Mouse (Mus musculus) midbrain, embryonic 16.5 days (tissue): Measurements from ENCODE around the gene Arhgap25. TPM values are rescaled to one million over a fixed set of nuclear protein-coding genes. Genes with fewer than 3 reads are reported as not detected.
"Not testable (repeated sequence)": the region's sequence is repeated elsewhere in the genome, so short reads cannot be mapped to it uniquely, and the experiment has no call there.

ENCODE experiments used
- ATAC-seq: fragments of 200-750 bp; cut with Nextera tagmentation; 2 replicates; pipeline ENCODE4 v1.8.0; 2017; ENCODE audit warnings: moderate TSS enrichment
- H3K27ac ChIP-seq: fragments of 300-500 bp; sonication (generic); 2 replicates; pipeline ENCODE4 v1.5.1; 2014; ENCODE audit warnings: mild to moderate bottlenecking, low read length, mixed read lengths
- H3K27me3 ChIP-seq: fragments of 300-500 bp; sonication (generic); 2 replicates; pipeline ENCODE4 v1.6.1; 2014; ENCODE audit warnings: low read depth, low read length, mixed read lengths; ENCODE audit not compliant: control insufficient read depth, insufficient read depth
- H3K36me3 ChIP-seq: fragments of 300-500 bp; sonication (generic); 2 replicates; pipeline ENCODE4 v1.6.1; 2014; ENCODE audit warnings: mild to moderate bottlenecking, low read length, moderate library complexity, mixed read lengths; ENCODE audit not compliant: control insufficient read depth, insufficient read depth
- H3K4me1 ChIP-seq: fragments of 300-500 bp; sonication (generic); 2 replicates; pipeline ENCODE4 v1.6.1; 2014; ENCODE audit warnings: mild to moderate bottlenecking, low read length, mixed read lengths; ENCODE audit not compliant: control insufficient read depth, insufficient read depth
- H3K4me2 ChIP-seq: fragments of 300-500 bp; sonication (generic); 2 replicates; pipeline ENCODE4 v1.6.1; 2014; ENCODE audit warnings: mild to moderate bottlenecking, low read length, mixed read lengths
- H3K4me3 ChIP-seq: fragments of 300-500 bp; sonication (generic); 2 replicates; pipeline ENCODE4 v1.5.1; 2014; ENCODE audit warnings: low read depth, mild to moderate bottlenecking, low read length, moderate library complexity, mixed read lengths
- H3K9ac ChIP-seq: fragments of 300-500 bp; sonication (generic); 2 replicates; pipeline ENCODE4 v1.6.1; 2014; ENCODE audit warnings: low read depth, low read length, mixed read lengths
- H3K9me3 ChIP-seq: fragments of 300-500 bp; sonication (generic); replicated peaks from 2 replicates; pipeline ENCODE4 v1.6.1; 2014; ENCODE audit warnings: mild to moderate bottlenecking, low read length, mixed read lengths; ENCODE audit not compliant: control insufficient read depth, poor library complexity, severe bottlenecking
- WGBS: fragments of 180-500 bp; shearing (Covaris S2); extraction: QIAGEN DNeasy Blood & Tissue Kit; methylation state at CpG from one replicate; pipeline ENCODE4 v1.1.7; 2014; 5-methylcytosine and 5-hydroxymethylcytosine counted together
- polyA plus RNA-seq: library from polyadenylated mRNA; unstranded; fragments of >200 nt; fragmentation: Nextera tagmentation; extraction: Ambion mirVana; gene quantifications from 2 replicates; pipeline ENCODE4 v1.2.1, GENCODE M21; 2015

Arhgap25 gene
- polyA plus RNA-seq, 1 experiment from 2014 or later: 0.99 TPM

DNA sequence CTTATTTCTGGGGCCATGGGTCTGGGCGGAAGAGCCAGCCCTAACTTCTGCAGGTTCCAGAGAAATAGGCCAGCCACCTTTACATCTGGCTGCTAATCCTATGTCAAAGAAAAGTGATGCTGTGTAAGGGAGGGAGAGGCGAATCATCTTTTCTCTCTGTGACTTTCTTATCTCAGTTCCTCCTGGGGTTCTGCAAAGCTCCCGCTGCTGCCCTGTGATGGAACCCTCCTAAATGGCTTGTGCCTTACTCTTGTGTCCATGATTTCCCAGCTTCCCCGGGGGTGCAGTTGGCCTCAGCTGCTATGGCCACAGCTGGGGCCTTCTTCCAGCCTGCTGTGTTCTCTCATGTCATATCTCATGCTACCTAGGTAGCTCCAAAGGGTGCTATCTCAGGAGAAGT, 5.7 kb downstream of the Arhgap25 start:
- H3K4me1 ChIP-seq: no peaks in the 10 kb centered on the region
- no peaks in the 10 kb centered on the region for H3K36me3 ChIP-seq
- no peak overlapping the region for H3K4me3 ChIP-seq
- no peaks in the 10 kb centered on the region for H3K9me3 ChIP-seq
- no peak overlapping the region for H3K9ac ChIP-seq
- no peak overlapping the region for H3K27ac ChIP-seq
- H3K27me3 ChIP-seq: no peaks in the 10 kb centered on the region
- WGBS: 88% methylated on average over 4 of the region's 4 CpGs
- ATAC-seq: no peak
- H3K4me2 ChIP-seq: no peak overlapping the region

- WGBS: 93% methylated on average over 10 of the region's 10 CpGs
- Histone ChIP-seq H3K27ac (no peak overlapping the region), H3K4me3 (no peak overlapping the region), H3K36me3 (no peaks in the 10 kb centered on the region), H3K9ac (no peak overlapping the region), H3K4me2 (no peak overlapping the region), H3K4me1 (no peaks in the 10 kb centered on the region), H3K9me3 (no peaks in the 10 kb centered on the region), H3K27me3 (no peaks in the 10 kb centered on the region)
- ATAC-seq: no peak
These were observed 7.9 kb downstream of the Arhgap25 start for GRCm38 (mm10) chr6:87525126-87525525.

DNA sequence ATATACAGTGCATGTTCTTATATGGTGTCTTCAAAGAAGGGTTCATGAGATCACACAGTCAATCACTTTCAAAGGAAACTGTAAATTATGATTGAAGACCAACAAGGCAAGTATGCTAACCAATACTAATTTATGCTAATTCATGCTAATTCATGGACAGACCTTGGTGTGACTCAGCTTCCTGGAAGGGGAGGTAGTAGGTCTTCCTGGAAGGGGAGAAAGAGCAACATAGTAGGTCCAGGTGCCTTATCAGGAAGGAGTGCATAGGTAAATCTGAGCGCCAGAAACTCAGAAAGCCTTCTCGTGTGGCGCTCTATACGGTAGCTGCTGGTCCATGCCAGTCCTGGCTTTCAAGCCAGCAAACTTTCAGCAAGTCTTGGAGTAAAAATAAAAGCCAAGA, 8.8 kb downstream of the Arhgap25 start:
- 93% methylated on average over 4 of the region's 4 CpGs for WGBS
- Histone ChIP-seq H3K27me3 (no peaks in the 10 kb centered on the region), H3K9me3 (no peaks in the 10 kb centered on the region), H3K4me2 (no peak overlapping the region), H3K9ac (no peak overlapping the region), H3K4me1 (no peaks in the 10 kb centered on the region), H3K27ac (no peak overlapping the region), H3K4me3 (no peak overlapping the region), H3K36me3 (no peaks in the 10 kb centered on the region)
- ATAC-seq: no peak

DNA sequence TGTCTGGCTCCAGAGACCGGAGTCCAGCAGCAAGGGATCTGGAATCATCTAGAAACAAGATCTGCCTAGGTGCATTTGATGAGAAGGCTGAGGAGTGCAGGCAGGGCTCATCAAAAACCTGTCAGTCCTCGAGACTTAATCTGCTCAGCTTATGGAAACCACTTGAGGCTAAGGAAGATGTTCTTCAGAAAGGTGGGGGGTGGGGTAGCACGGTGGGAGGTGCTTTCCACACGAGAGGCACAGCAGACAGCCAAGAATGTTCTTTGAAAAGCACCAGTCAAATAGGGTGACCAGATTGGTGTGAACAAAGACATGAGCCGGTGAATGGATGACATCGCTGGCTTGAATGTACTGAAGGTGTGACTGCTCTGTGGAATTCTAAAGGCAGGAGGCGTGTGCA, 9.3 kb downstream of the Arhgap25 start:
- Histone ChIP-seq H3K4me1 (no peaks in the 10 kb centered on the region), H3K27ac (no peak overlapping the region), H3K27me3 (no peaks in the 10 kb centered on the region), H3K4me3 (no peak overlapping the region), H3K4me2 (no peak overlapping the region), H3K36me3 (no peaks in the 10 kb centered on the region), H3K9me3 (no peaks in the 10 kb centered on the region), H3K9ac (no peak overlapping the region)
- 49% methylated on average over 7 of the region's 7 CpGs for WGBS
- ATAC-seq: no peak

GRCm38 (mm10) chr6:87523085-87523484, 10.0 kb downstream of the Arhgap25 start:
- Histone ChIP-seq H3K4me2 (no peak overlapping the region), H3K4me1 (no peaks in the 10 kb centered on the region), H3K4me3 (no peak overlapping the region), H3K36me3 (no peaks in the 10 kb centered on the region), H3K9ac (no peak overlapping the region), H3K27ac (no peak overlapping the region), H3K27me3 (no peaks in the 10 kb centered on the region), H3K9me3 (no peaks in the 10 kb centered on the region)
- 86% methylated on average over 2 of the region's 2 CpGs for WGBS
- ATAC-seq: no peak

DNA sequence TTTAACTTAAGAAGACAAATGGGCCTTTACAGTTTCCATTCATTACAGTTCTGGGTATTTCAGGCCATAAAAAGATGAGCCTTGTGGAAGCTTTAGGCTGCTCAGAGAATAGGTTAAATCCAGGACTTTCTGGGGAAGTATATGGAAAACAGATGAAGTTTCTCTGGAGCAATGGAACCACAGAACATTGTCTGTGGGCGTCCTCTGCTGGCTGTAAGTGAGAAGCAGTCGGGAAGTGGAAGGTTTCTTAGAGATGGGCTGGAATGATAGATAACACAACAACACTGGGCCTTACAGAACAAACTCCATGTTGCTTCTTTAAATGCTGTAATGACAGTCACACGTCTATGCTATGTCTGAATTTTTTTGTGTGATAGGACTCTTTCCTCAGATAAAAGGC, 10.8 kb downstream of the Arhgap25 start:
- H3K4me1 ChIP-seq: no peaks in the 10 kb centered on the region
- no peak overlapping the region for H3K9ac ChIP-seq
- H3K4me2 ChIP-seq: no peak overlapping the region
- H3K27me3 ChIP-seq: no peaks in the 10 kb centered on the region
- WGBS: 34% methylated on average over 3 of the region's 3 CpGs
- H3K4me3 ChIP-seq: no peak overlapping the region
- no peak overlapping the region for H3K27ac ChIP-seq
- ATAC-seq: no peak
- H3K36me3 ChIP-seq: no peaks in the 10 kb centered on the region
- no peaks in the 10 kb centered on the region for H3K9me3 ChIP-seq

GRCm38 (mm10) chr6:87521705-87522104, 11.4 kb downstream of the Arhgap25 start:
- H3K4me3 ChIP-seq, H3K27me3 ChIP-seq, H3K4me1 ChIP-seq, H3K36me3 ChIP-seq, H3K27ac ChIP-seq, ATAC-seq, H3K9me3 ChIP-seq, H3K9ac ChIP-seq, H3K4me2 ChIP-seq: not testable (repeated sequence)
- WGBS: 90% methylated on average over 6 of the region's 6 CpGs

DNA sequence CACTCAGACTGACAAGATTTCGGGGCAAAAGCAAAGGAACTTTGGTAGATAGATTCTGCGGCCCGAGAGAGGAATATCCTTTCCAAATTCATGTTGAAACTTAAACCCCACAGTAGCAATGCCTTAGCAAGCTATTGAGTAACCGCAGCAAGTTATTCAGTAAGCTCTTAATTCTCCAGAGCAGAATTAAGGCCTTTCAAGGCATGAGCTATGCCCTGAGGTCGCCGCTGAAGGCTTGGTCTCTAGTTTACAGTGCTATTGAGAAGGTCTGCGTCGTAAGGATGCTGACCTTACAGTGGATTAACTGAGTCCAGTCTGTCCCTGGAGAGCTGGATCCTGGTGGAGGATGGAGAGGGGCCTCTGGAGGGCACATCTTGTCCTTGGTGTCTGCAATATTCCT, 12.5 kb downstream of the Arhgap25 start:
- 89% methylated on average over 8 of the region's 8 CpGs for WGBS
- H3K4me3 ChIP-seq: no peak overlapping the region

DNA sequence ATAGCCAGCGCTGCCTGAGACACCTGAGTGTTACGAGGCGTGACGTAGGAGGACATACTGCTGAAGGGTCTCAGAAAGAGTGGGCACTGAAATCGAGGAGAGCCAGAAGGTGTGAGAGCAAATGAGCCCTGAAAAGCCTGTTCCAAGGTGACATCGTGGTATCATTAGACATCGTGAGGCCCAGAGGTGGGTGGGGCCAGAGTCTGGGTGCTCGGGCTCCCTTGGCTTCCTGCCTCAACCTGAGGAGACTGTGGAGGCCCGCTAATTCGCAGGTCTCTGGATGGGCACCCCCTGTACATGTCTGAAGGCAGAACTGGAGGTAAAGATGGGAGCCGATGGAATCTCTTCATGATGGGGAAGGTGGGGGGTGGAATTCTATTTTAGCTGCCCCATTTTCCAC, 13.2 kb downstream of the Arhgap25 start:
- no peak overlapping the region for H3K9ac ChIP-seq
- no peak overlapping the region for H3K4me2 ChIP-seq
- no peak for ATAC-seq

More for the DNA sequence above, 12.5 kb downstream of the Arhgap25 start:
- no peaks in the 10 kb centered on the region for H3K27me3 ChIP-seq
- H3K27ac ChIP-seq: no peak overlapping the region
- H3K9me3 ChIP-seq: no peaks in the 10 kb centered on the region
- no peak overlapping the region for H3K4me2 ChIP-seq
- ATAC-seq: no peak
- no peaks in the 10 kb centered on the region for H3K36me3 ChIP-seq
- H3K4me1 ChIP-seq: no peaks in the 10 kb centered on the region
- H3K9ac ChIP-seq: no peak overlapping the region

GRCm38 (mm10) chr6:87518622-87519021, 14.4 kb downstream of the Arhgap25 start:
- Histone ChIP-seq H3K27ac (no peak overlapping the region), H3K4me1 (no peaks in the 10 kb centered on the region), H3K27me3 (no peaks in the 10 kb centered on the region), H3K4me2 (no peak overlapping the region), H3K36me3 (no peaks in the 10 kb centered on the region), H3K4me3 (no peak overlapping the region), H3K9ac (no peak overlapping the region), H3K9me3 (no peaks in the 10 kb centered on the region)
- WGBS: 96% methylated on average over 10 of the region's 10 CpGs
- ATAC-seq: no peak

More for the DNA sequence above, 13.2 kb downstream of the Arhgap25 start:
- H3K36me3 ChIP-seq: no peaks in the 10 kb centered on the region
- H3K27ac ChIP-seq: no peak overlapping the region
- WGBS: 93% methylated on average over 11 of the region's 11 CpGs
- no peaks in the 10 kb centered on the region for H3K9me3 ChIP-seq
- no peaks in the 10 kb centered on the region for H3K4me1 ChIP-seq
- H3K4me3 ChIP-seq: no peak overlapping the region
- H3K27me3 ChIP-seq: no peaks in the 10 kb centered on the region
